Mouse (Mus musculus) MEL (cell line): ENCODE results near the gene Defb18.

Experiments
- CTCF ChIP-seq, 3 experiments: IDR thresholded peaks in 2 of 3; conservative IDR thresholded peaks in 1 of 3; 2 replicates each; pipeline ENCODE4 v1.5.1; 2011 to 2012; ENCODE audit warnings: low read length in 3 of 3, low read depth in 2 of 3, mild to moderate bottlenecking in 2 of 3, improper control_type of control experiment in 1 of 3, inconsistent platforms in 1 of 3, mixed read lengths in 1 of 3, moderate library complexity in 1 of 3; ENCODE audit not compliant: control insufficient read depth in 1 of 3, insufficient read depth in 1 of 3, poor library complexity in 1 of 3, severe bottlenecking in 1 of 3
- GABPA ChIP-seq: IDR thresholded peaks from 2 replicates; pipeline ENCODE4 v1.6.1; 2012; ENCODE audit warnings: low read depth, mild to moderate bottlenecking, inconsistent platforms, low read length, improper control_type of control experiment, moderate library complexity
- GATA1 ChIP-seq: IDR thresholded peaks from 2 replicates; pipeline ENCODE4 v1.6.1; 2011; ENCODE audit warnings: low read depth, low read length, improper control_type of control experiment
- HCFC1 ChIP-seq: IDR thresholded peaks from 2 replicates; pipeline ENCODE4 v1.6.1; 2012; ENCODE audit warnings: low read depth, mild to moderate bottlenecking, inconsistent platforms, low read length, improper control_type of control experiment, moderate library complexity
- JUND ChIP-seq: IDR thresholded peaks from 2 replicates; pipeline ENCODE4 v1.6.1; 2011; ENCODE audit warnings: low read depth, mild to moderate bottlenecking, improper control_type of control experiment, low read length
- NRF1 ChIP-seq: IDR thresholded peaks from 2 replicates; pipeline ENCODE4 v1.6.1; 2014; ENCODE audit warnings: low read depth, mild to moderate bottlenecking, inconsistent platforms, low read length, improper control_type of control experiment, moderate library complexity; ENCODE audit not compliant: poor library complexity, insufficient read depth, severe bottlenecking
- POLR2A ChIP-seq, 2 experiments: IDR thresholded peaks; 2 replicates each; pipeline ENCODE4 v1.6.1; 2011 to 2012; ENCODE audit warnings: low read length in 2 of 2, mild to moderate bottlenecking in 2 of 2, control low read depth in 1 of 2, improper control_type of control experiment in 1 of 2, low read depth in 1 of 2, moderate library complexity in 1 of 2; ENCODE audit not compliant: control insufficient read depth in 1 of 2, insufficient read depth in 1 of 2, poor library complexity in 1 of 2
- TCF12 ChIP-seq: IDR thresholded peaks from 2 replicates; pipeline ENCODE4 v1.6.1; 2014; ENCODE audit warnings: low read depth, mild to moderate bottlenecking, inconsistent platforms, low read length, improper control_type of control experiment, moderate library complexity

DNA sequence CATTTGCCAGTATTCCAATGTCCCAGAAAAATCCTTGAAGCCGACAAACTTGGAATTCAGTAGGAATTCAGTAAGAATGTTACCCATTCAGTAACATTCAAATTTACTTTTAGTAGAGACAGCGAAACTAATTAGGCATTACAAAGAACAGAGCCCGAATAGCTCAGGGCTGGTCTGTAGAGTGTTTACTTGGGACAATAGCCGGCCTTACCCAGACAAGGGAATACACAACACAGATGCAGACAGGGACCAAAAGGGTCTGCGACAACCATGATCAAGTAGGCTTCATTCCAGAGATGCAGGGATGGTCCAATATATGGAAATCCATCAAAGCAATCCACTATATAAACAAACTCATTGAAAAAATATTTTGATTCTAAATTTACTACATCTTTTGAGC is 31.6 kb upstream of the Defb18 start:
- no peak for TF ChIP-seq GATA1
- TF ChIP-seq JUND: no peak
- no peak for TF ChIP-seq NRF1
- TF ChIP-seq GABPA: no peak
- TF ChIP-seq TCF12: no peak
- TF ChIP-seq POLR2A (IDR thresholded peaks at IDR 0.05; ENCODE audit: control insufficient read depth in 1 of 2, insufficient read depth in 1 of 2, low read depth in 1 of 2, low read length in 2 of 2, poor library complexity in 1 of 2): no peak
- no peak for TF ChIP-seq CTCF (IDR thresholded peaks at IDR 0.05 in 2 of 3, conservative IDR thresholded peaks at IDR 0.05 in 1 of 3; ENCODE audit: control insufficient read depth in 1 of 3, insufficient read depth in 1 of 3, low read depth in 2 of 3, low read length in 3 of 3, poor library complexity in 1 of 3, severe bottlenecking in 1 of 3)
- no peak for TF ChIP-seq HCFC1
